Mouse (Mus musculus): ENCODE measurements around the gene Akt1.

Gene Akt1

GRCm38 (mm10) chr12:112674132-112675011, at the start of gene Akt1:
Akt1 (minus strand) TSS chr12:112674884.
- DNase-seq (ENCODE audit: low spot score in 2 of 2): peak; percentile 59 to 65

GRCm38 (mm10) chr12:112724077-112724805, 49.6 kb upstream of the Akt1 start:
- DNase-seq (ENCODE audit: low spot score in 2 of 2): peak; percentile 54 to 61

GRCm38 (mm10) chr12:112723445-112723844, 48.8 kb upstream of the Akt1 start:
- DNase-seq (ENCODE audit: low spot score in 2 of 2): no peak

- DNase-seq (ENCODE audit: low spot score in 2 of 2): no peak
Observed at GRCm38 (mm10) chr12:112723028-112723330, 48.3 kb upstream of the Akt1 start.

GRCm38 (mm10) chr12:112722240-112723027, 47.8 kb upstream of the Akt1 start:
- peak; percentile 73 to 79 for DNase-seq (ENCODE audit: low spot score in 2 of 2)

GRCm38 (mm10) chr12:112721424-112722239, 46.9 kb upstream of the Akt1 start:
- DNase-seq (ENCODE audit: low spot score in 2 of 2): peak; percentile 63 to 71

GRCm38 (mm10) chr12:112720890-112721423, 46.3 kb upstream of the Akt1 start:
- DNase-seq (ENCODE audit: low spot score in 2 of 2): no peak

GRCm38 (mm10) chr12:112720216-112720615, 45.5 kb upstream of the Akt1 start, which contains the start of gene Cep170b:
Cep170b (plus strand) TSS chr12:112720455.
- no peak for DNase-seq (ENCODE audit: low spot score in 2 of 2)

- no peak for DNase-seq (ENCODE audit: low spot score in 2 of 2)
Observed at GRCm38 (mm10) chr12:112718995-112719394, 44.3 kb upstream of the Akt1 start.

- DNase-seq (ENCODE audit: low spot score in 2 of 2): no peak
Observed at GRCm38 (mm10) chr12:112717140-112717539, 42.5 kb upstream of the Akt1 start.

- DNase-seq (ENCODE audit: low spot score in 2 of 2): peak in 1 of 2 experiments; percentile 22
Observed at GRCm38 (mm10) chr12:112713984-112714383, 39.3 kb upstream of the Akt1 start.

GRCm38 (mm10) chr12:112707573-112707869, 32.8 kb upstream of the Akt1 start:
- no peak for DNase-seq (ENCODE audit: low spot score in 2 of 2)

- DNase-seq (ENCODE audit: low spot score in 2 of 2): peak; percentile 90 to 91
Observed at GRCm38 (mm10) chr12:112706704-112707572, 32.3 kb upstream of the Akt1 start.

GRCm38 (mm10) chr12:112702374-112703320, 28.0 kb upstream of the Akt1 start:
- DNase-seq (ENCODE audit: low spot score in 2 of 2): no peak

- no peak for DNase-seq (ENCODE audit: low spot score in 2 of 2)
Observed at GRCm38 (mm10) chr12:112700522-112700921, 25.8 kb upstream of the Akt1 start.

GRCm38 (mm10) chr12:112696806-112697425, 22.2 kb upstream of the Akt1 start:
- no peak for DNase-seq (ENCODE audit: low spot score in 2 of 2)

- no peak for DNase-seq (ENCODE audit: low spot score in 2 of 2)
Observed at GRCm38 (mm10) chr12:112694127-112694475, 19.4 kb upstream of the Akt1 start.
